Mouse (Mus musculus) brown adipose tissue, adult 24 weeks (tissue): ENCODE results near the gene Rnf103. TPM values are rescaled to one million over a fixed set of nuclear protein-coding genes. Genes with fewer than 3 reads are reported as not detected.

Experiments
- H3K27ac ChIP-seq: fragments of 200-500 bp; replicated peaks from 2 replicates; pipeline ENCODE4 v1.5.1; 2012; ENCODE audit warnings: low read depth, mild to moderate bottlenecking, low read length
- H3K4me1 ChIP-seq: fragments of 200-500 bp; 2 replicates; pipeline ENCODE4 v1.6.1; 2012; ENCODE audit warnings: low read length, mixed read lengths; ENCODE audit not compliant: control insufficient read depth, insufficient read depth, insufficient read length
- H3K4me3 ChIP-seq: fragments of 200-500 bp; 2 replicates; pipeline ENCODE4 v1.5.1; 2012; ENCODE audit warnings: low read depth, mild to moderate bottlenecking, low read length, moderate library complexity; ENCODE audit not compliant: insufficient read depth
- polyA plus RNA-seq: library from polyadenylated mRNA; stranded (reverse); fragments of >200 nt; gene quantifications from 2 replicates; pipeline ENCODE4 v1.2.4, GENCODE M21; 2012; ENCODE audit not compliant: missing spikeins, insufficient read depth, insufficient read length

Rnf103 gene
- polyA plus RNA-seq, 1 experiment, result 12.8 TPM

DNA sequence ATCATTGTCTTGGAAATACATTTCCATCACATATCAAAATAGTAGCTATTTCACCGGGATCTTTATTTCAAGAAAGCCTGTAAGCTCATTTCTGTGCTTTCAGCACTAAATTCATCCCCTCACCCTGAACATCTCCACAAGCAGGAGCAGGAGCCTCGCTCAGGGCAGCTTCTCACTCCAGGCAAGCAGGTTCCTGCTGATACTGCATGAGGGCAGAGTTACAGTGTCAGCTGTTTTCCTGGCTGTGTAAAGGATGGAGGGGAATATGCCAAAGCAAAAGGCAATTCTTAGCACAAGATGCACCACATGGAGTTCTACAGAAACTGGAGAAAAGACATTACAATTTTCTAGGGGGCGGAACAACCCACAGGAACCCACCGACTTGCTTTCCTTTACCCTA is 25.8 kb downstream of the Rnf103 start:
- H3K27ac ChIP-seq, result no peak overlapping the region
- H3K4me1 ChIP-seq, result no peaks in the 10 kb centered on the region
- no peak overlapping the region for H3K4me3 ChIP-seq

DNA sequence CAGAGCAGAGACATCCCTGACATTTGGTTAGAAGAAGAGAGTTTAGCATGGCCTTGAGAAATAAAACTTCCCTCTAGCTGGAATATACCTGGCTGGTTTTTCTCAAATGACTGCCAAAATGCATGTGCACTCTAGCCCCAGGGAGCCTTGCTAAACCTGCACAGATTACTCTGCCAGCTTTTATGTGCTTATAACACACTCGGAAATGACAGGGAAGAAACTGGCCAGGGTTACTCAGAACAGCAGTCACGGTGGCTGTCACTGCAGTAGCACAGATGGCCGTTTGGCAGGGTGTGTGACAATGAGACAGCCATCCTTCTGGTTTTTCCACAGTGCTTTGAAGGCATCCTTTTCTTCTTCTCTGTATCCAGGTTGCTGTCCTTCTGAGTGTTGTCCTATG is 31.9 kb downstream of the Rnf103 start:
- no peak overlapping the region for H3K27ac ChIP-seq
- H3K4me3 ChIP-seq, result no peak overlapping the region
- no peaks in the 10 kb centered on the region for H3K4me1 ChIP-seq

DNA sequence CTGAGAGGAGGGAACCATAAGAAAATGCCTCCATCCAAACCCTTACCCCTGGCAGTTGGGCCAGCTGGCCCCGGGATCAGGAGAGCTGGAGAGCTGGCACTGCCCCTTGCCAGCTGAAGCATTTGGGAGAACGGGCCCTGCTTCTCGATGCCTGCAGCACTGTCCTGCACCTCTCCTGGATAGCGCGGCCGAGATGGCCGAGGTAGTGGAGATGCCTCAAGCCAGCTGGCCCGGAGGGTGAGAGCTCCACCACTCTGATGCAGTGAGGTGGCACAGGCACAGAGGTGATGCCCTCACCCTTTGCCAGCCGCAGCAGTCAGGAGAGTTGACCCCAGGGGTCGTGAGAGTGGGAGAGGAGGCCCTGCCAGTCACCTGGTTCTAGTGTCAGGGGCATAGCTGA is 33.4 kb downstream of the Rnf103 start:
- Histone ChIP-seq H3K27ac (no peak overlapping the region), H3K4me1 (no peaks in the 10 kb centered on the region), H3K4me3 (no peak overlapping the region)

DNA sequence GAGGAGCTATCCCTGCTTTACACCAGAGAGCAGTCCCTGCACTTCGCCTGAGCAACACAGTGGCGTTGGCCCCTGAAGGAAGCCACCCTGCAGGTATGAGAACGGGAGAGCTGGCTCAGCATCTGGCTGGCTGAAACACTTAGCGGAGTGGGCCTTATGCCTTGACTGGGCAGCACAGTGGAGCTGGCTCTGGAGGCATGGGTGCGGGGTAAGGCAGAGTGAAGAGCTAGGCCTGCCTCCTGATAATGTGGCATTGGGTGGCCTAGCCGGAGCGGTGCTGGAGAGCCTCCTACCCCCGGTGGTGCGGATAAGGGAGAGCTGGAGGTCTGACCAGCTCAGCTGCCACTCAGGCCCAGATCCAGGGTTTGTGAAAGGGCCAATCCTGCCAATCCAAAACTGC is 34.1 kb downstream of the Rnf103 start:
- H3K4me3 ChIP-seq, result no peak overlapping the region
- no peaks in the 10 kb centered on the region for H3K4me1 ChIP-seq
- H3K27ac ChIP-seq, result no peak overlapping the region

DNA sequence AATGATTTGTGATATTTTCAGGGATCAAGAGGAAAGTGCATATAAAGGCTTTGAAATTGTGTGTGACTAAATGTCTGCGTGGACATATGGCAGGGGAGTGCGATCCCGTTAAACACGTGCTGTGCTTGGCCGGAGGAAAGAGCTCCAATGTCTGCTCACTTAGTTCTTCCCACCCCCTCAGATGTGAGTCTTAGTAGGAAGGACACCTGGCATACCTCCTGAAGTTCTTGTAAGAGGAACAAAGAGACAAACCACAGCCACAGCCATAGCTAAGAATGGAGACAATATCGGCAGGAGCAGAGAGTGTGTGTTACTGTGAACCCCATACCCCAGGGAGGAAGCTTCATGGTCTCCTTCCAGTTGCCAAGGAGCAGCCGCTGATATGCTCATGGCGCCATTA is 36.5 kb downstream of the Rnf103 start:
- H3K27ac ChIP-seq, result no peak overlapping the region
- H3K4me1 ChIP-seq, result no peaks in the 10 kb centered on the region
- H3K4me3 ChIP-seq, result no peak overlapping the region

DNA sequence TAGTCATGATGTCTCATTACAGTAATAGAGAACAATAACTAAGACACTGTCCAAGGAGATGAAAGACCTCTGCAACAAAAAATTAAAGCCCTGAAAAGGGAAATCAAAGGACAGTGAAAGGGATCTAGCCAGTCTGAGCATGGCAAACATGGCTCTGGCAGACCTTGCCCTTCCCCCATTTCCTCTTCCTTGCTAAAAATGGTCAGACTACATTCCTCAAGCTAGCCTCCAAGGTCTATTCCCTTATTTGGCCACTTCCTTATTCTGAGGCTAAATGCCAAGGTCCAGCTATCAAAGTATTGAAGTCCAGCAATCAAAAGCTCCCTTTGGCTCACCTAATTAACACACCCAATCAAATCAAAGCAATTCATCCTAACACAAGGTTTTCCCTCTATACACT is 43.6 kb downstream of the Rnf103 start:
- H3K4me1 ChIP-seq, result no peaks in the 10 kb centered on the region
- H3K27ac ChIP-seq, result no peak overlapping the region
- H3K4me3 ChIP-seq, result no peak overlapping the region

DNA sequence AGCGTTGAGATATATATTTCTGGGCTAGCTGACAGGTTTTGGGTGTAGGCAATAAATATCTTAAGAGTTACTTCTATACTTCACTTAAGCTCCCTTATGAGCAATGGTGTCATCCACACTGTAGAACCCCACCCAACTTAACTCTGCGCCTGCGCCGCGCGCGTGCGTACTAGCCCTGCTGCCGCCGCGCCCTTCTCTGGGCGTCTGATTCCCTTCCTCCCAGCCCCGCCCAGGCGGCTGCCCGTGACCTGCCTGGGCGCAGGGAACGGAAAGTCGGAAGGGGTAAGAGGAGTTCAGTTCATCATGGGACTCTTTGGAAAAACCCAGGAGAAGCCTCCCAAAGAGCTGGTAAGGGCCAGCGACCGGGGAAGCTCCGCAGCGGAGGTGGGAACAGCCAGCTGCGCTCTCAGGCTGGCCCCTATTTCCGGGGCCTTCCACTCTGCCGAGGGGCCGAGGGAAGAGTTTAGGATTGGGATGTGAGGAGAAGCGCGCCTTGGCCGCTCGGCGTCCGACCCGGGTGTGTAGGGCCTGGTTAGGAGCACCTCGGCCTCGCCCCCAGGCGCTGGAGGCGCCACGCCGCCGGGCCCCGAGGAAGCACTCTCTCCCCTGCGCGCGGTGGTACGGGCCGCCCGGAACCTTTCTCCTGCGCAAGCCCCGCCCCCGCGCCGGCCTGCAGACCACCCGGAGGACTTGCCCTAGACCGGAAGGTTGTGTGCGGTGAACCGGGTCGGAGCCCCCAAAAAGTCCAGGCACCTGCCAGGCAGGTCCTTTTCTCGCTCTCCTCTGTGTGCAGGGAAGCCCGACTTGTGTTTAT is 50.2 kb downstream of the Rnf103 start, which contains the start of gene Chmp3:
Gene Chmp3, plus strand, starts transcription at position 112 of the 814 bp plus-strand sequence.
- Histone ChIP-seq H3K27ac (peak within 1 kb of the TSS; percentile 100), H3K4me1 (peaks cover 3% of the 10 kb centered on the region), H3K4me3 (peak within 1 kb of the TSS; percentile 87)

DNA sequence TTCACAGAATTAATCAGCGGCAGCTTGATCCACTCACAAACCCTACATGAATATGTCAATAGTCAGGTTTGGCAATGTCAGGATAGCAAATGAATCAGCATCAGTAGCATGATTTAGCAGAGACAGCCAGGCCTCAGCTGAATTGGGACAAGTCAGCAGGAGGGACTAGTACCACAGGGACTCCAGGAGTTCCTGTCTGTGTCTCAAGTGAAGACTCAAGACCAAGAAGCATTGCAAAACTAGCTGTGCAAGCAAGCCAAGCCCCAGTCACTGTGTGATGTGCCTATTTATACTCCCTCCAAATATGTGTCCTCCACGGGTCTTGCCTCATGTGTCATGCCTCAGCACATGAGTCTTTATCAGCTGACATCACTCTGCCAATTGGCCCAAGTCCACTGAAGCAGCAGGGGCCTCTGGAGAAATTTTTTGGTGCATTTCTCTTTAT is 61.8 kb downstream of the Rnf103 start:
- Histone ChIP-seq H3K4me1 (no peaks in the 10 kb centered on the region), H3K4me3 (no peak overlapping the region), H3K27ac (no peak overlapping the region)

DNA sequence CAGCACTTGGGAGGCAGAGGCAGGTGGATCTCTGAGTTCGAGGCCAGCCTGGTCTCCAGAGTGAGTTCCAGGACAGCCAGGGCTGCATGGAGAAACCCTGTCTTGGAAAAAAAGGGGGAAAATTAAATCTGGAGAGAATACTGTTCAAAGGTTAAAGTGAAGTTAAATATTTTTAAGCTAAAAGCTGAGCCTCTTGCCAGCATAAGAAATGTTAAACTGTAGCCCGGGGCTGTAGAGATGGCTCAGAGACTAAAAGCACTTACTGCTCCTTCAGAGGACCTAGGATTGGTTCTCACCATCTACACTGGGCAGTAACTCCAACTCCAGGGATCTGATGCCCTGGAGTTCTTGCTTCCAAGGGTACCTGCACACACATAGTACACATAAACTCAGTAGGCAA is 63.1 kb downstream of the Rnf103 start:
- no peak overlapping the region for H3K4me3 ChIP-seq
- H3K4me1 ChIP-seq, result no peaks in the 10 kb centered on the region

More for the DNA sequence above, 63.1 kb downstream of the Rnf103 start:
- no peak overlapping the region for H3K27ac ChIP-seq

Other genes with a start within 250 kb of the Rnf103 start
- 160 and 201 TPM in 2 replicates for gene Krcc1, start 222.2 kb upstream of the Rnf103 start, polyA plus RNA-seq
- gene Smyd1, start 171.7 kb upstream of the Rnf103 start, polyA plus RNA-seq, result 2.5 and 6.3 TPM in 2 replicates
- 0.75 TPM in 1 of 2 replicates, not detected in the other for gene Cd8b1, start 171.1 kb upstream of the Rnf103 start, polyA plus RNA-seq
- gene Cd8a, start 120.5 kb upstream of the Rnf103 start, polyA plus RNA-seq, result 0.88 TPM in 1 of 2 replicates, not detected in the other
- gene Rmnd5a, start 53.3 kb upstream of the Rnf103 start, polyA plus RNA-seq, result 38.1 and 48.0 TPM in 2 replicates
- gene Chmp3, start 49.9 kb downstream of the Rnf103 start, polyA plus RNA-seq, result 124 and 240 TPM in 2 replicates
- gene Kdm3a, start 139.1 kb downstream of the Rnf103 start, polyA plus RNA-seq, result 11.6 and 13.7 TPM in 2 replicates
- gene Reep1, start 213.7 kb downstream of the Rnf103 start, polyA plus RNA-seq, result 0.79 and 1.4 TPM in 2 replicates